Mouse (Mus musculus) heart, postnatal 0 days (tissue): ENCODE measurements at regions not wholly inside any gene's neighbourhood (a gene's known extent, or its start where the extent isn't known, plus 50 kb on each side); places are given as distances from the start of the nearest gene placed in this dataset.
A peak's percentile ranks its signal among the peaks of the same experiment; 100 is the strongest.

Experiments
- ATAC-seq: fragments of 200-750 bp; cut with Nextera tagmentation; 2 replicates; pipeline ENCODE4 v1.8.0; 2017; ENCODE audit warnings: low read depth, moderate number of reproducible peaks, moderate library complexity; ENCODE audit not compliant: insufficient read depth
- DNase-seq: peaks from one replicate; pipeline ENCODE4 v3.0.0-alpha.2; 2016; ENCODE audit warnings: low spot score
- H3K27ac ChIP-seq: fragments of 300-500 bp; sonication (generic); 2 replicates; pipeline ENCODE4 v1.5.1; 2014; ENCODE audit warnings: low read depth, mild to moderate bottlenecking
- H3K27me3 ChIP-seq: fragments of 300-500 bp; sonication (generic); 2 replicates; pipeline ENCODE4 v1.6.1; 2014; ENCODE audit warnings: low read length, mixed read lengths; ENCODE audit not compliant: control insufficient read depth, insufficient read depth
- H3K36me3 ChIP-seq: fragments of 300-500 bp; sonication (generic); replicated peaks from 2 replicates; pipeline ENCODE4 v1.6.1; 2014; ENCODE audit warnings: low read length, mixed read lengths; ENCODE audit not compliant: control insufficient read depth, insufficient read depth
- H3K4me1 ChIP-seq: fragments of 300-500 bp; sonication (generic); 2 replicates; pipeline ENCODE4 v1.6.1; 2014; ENCODE audit warnings: antibody characterized with exemption; ENCODE audit not compliant: control insufficient read depth, insufficient read depth
- H3K4me2 ChIP-seq: fragments of 300-500 bp; sonication (generic); 2 replicates; pipeline ENCODE4 v1.6.1; 2014; ENCODE audit warnings: low read depth, mild to moderate bottlenecking, low read length, moderate library complexity
- H3K4me3 ChIP-seq: fragments of 300-500 bp; sonication (generic); 2 replicates; pipeline ENCODE4 v1.5.1; 2014; ENCODE audit warnings: low read depth, low read length
- H3K9ac ChIP-seq: fragments of 300-500 bp; sonication (generic); replicated peaks from 2 replicates; pipeline ENCODE4 v1.6.1; 2014; ENCODE audit warnings: low read depth, low read length, mixed read lengths
- H3K9me3 ChIP-seq: fragments of 300-500 bp; sonication (generic); replicated peaks from 2 replicates; pipeline ENCODE4 v1.6.1; 2016; ENCODE audit warnings: low read length; ENCODE audit not compliant: control insufficient read depth
- CTCF ChIP-seq: IDR thresholded peaks from 2 replicates; pipeline ENCODE4 v1.5.1; 2016; ENCODE audit warnings: antibody characterized with exemption, control low read depth, low read depth
- EP300 ChIP-seq: IDR thresholded peaks from 2 replicates; pipeline ENCODE4 v1.6.1; 2016; ENCODE audit warnings: antibody characterized with exemption, low read depth
- WGBS: fragments of 180-500 bp; shearing (Covaris S2); extraction: QIAGEN DNeasy Blood & Tissue Kit; methylation state at CpG from one replicate; pipeline ENCODE4 v1.1.7; 2014; 5-methylcytosine and 5-hydroxymethylcytosine counted together

- Histone ChIP-seq H3K4me2 (no peak overlapping the region), H3K27ac (no peak overlapping the region), H3K27me3 (no peaks in the 10 kb centered on the region), H3K4me1 (no peaks in the 10 kb centered on the region), H3K4me3 (no peak overlapping the region), H3K9me3 (no peaks in the 10 kb centered on the region), H3K9ac (no peak overlapping the region), H3K36me3 (no peaks in the 10 kb centered on the region)
- TF ChIP-seq EP300 (no peak), CTCF (no peak)
- ATAC-seq (no peak), DNase-seq (no peak)
- 65% methylated on average over 1 of the region's 1 CpGs for WGBS
Measured at GRCm38 (mm10) chr1:120732003-120732402, 129.8 kb downstream of the En1 start.

GRCm38 (mm10) chr1:120733683-120734082, 131.5 kb downstream of the En1 start:
- H3K36me3 ChIP-seq: no peaks in the 10 kb centered on the region
- no peaks in the 10 kb centered on the region for H3K4me1 ChIP-seq
- no peaks in the 10 kb centered on the region for H3K27me3 ChIP-seq
- no peak for DNase-seq
- no peak overlapping the region for H3K4me2 ChIP-seq
- H3K9me3 ChIP-seq: no peaks in the 10 kb centered on the region
- no peak for TF ChIP-seq CTCF
- TF ChIP-seq EP300: no peak
- no peak for ATAC-seq
- no peak overlapping the region for H3K4me3 ChIP-seq
- 88% methylated on average over 5 of the region's 5 CpGs for WGBS
- no peak overlapping the region for H3K9ac ChIP-seq
- H3K27ac ChIP-seq: no peak overlapping the region

GRCm38 (mm10) chr1:120734846-120735245, 132.6 kb downstream of the En1 start:
- Histone ChIP-seq H3K4me1 (no peaks in the 10 kb centered on the region), H3K27me3 (no peaks in the 10 kb centered on the region), H3K9ac (no peak overlapping the region), H3K9me3 (no peaks in the 10 kb centered on the region), H3K4me2 (no peak overlapping the region), H3K4me3 (no peak overlapping the region), H3K36me3 (no peaks in the 10 kb centered on the region), H3K27ac (no peak overlapping the region)
- ATAC-seq (no peak), DNase-seq (no peak)
- TF ChIP-seq CTCF: no peak
- TF ChIP-seq EP300: no peak

GRCm38 (mm10) chr1:120739499-120739898, 137.3 kb downstream of the En1 start:
- no peak overlapping the region for H3K4me2 ChIP-seq
- WGBS: 17% methylated on average over 6 of the region's 6 CpGs
- no peaks in the 10 kb centered on the region for H3K9me3 ChIP-seq
- no peaks in the 10 kb centered on the region for H3K27me3 ChIP-seq
- H3K27ac ChIP-seq: no peak overlapping the region
- ATAC-seq (peak; percentile 92), DNase-seq (peak; percentile 63)
- H3K4me1 ChIP-seq: no peaks in the 10 kb centered on the region; the same call in 1 of the 2 replicates
- H3K36me3 ChIP-seq: no peaks in the 10 kb centered on the region
- no peak overlapping the region for H3K9ac ChIP-seq
- TF ChIP-seq EP300: peak; percentile 79
- TF ChIP-seq CTCF: no peak
- H3K4me3 ChIP-seq: no peak overlapping the region

- TF ChIP-seq EP300 (no peak), CTCF (no peak)
- no peak overlapping the region for H3K4me2 ChIP-seq
- no peaks in the 10 kb centered on the region for H3K36me3 ChIP-seq
- H3K9ac ChIP-seq: no peak overlapping the region
- WGBS: 84% methylated on average over 16 of the region's 16 CpGs
- no peak overlapping the region for H3K4me3 ChIP-seq
- no peaks in the 10 kb centered on the region for H3K9me3 ChIP-seq
- ATAC-seq (no peak), DNase-seq (no peak)
- H3K4me1 ChIP-seq: no peaks in the 10 kb centered on the region; the same call in 1 of the 2 replicates
- H3K27ac ChIP-seq: no peak overlapping the region
- H3K27me3 ChIP-seq: no peaks in the 10 kb centered on the region
Measured at GRCm38 (mm10) chr1:120741091-120741740, 139.0 kb downstream of the En1 start.

- peak; percentile 87 for ATAC-seq
- no peak overlapping the region for H3K4me3 ChIP-seq
- TF ChIP-seq EP300: no peak
- TF ChIP-seq CTCF: no peak
- H3K36me3 ChIP-seq: no peaks in the 10 kb centered on the region
- no peak overlapping the region for H3K4me2 ChIP-seq
- 37% methylated on average over 6 of the region's 6 CpGs for WGBS
- no peak overlapping the region for H3K9ac ChIP-seq
- DNase-seq: peak; percentile 30
- H3K27ac ChIP-seq: no peak overlapping the region
- H3K9me3 ChIP-seq: no peaks in the 10 kb centered on the region
- no peaks in the 10 kb centered on the region for H3K27me3 ChIP-seq
- H3K4me1 ChIP-seq: peaks cover 10% of the 10 kb centered on the region
Measured at GRCm38 (mm10) chr1:120748963-120749362, 146.7 kb downstream of the En1 start.
